Mouse (Mus musculus): ENCODE results near the gene Plekho2.

DNA sequence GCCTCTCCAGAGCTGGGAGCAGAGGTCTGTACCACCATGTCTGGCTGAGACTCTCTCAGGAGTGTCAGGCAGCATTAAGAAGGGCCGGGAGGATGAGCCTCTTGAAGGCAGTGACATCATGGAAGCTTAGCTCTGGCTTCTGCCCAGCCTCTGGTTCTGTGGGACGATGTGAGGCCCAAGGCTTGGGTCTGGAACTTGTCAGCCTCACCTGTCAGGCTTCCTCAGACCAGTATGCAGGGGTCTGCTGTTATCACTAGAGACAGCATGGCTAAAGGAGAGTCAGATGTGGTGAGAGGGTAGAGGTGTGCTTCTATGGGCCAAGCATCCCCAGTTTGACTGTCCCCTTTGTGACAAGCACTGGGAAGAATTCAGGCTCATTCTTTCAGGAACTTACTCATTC lies 33.3 kb upstream of the Plekho2 start:
- TF ChIP-seq POLR2A (IDR thresholded peaks at IDR 0.05; ENCODE audit: borderline replicate concordance, extremely low read depth, low read depth, low read length) (no peak), CTCF (IDR thresholded peaks at IDR 0.05; ENCODE audit: insufficient read depth, low read length) (no peak)

Data from lung, adult 2 months (tissue).